Comparison of ENCODE assay signal across 8 mouse cellular contexts in the genomic region with DNA sequence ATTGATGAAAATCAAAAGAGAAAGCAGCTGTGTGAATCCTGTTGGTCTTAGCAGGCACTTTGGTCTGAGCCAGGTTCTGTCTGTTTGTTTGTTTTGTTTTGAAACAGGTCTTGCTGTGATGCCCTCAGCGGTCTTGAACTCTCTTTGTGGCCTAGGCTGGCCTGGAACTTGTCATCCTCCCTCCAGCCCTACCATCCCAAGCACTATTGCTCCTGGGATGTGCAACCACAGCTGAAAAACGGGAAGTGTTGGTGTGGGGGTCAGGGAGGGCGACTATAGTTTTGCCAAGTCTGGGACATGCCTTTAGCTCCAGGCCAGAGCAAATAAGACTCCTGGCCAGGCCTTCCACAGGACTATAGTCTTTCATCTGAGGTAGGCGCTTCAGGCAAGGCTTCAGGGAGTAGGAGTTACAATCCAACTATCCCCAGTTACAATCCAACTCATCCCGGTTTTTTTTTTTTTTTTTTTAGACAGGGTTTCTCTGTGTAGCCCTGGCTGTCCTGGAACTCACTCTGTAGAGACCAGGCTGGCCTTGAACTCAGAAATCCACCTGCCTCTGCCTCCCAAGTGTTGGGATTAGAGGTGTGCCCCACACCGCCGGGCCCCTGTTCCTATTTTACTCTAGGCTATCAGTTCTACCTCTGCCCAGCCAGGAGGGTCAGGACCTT. TPM values are rescaled to one million over a fixed set of nuclear protein-coding genes. Genes with fewer than 3 reads are reported as not detected.
A peak's percentile ranks its signal among the peaks of the same experiment; 100 is the strongest.
DNase-seq lines count a peak whose midpoint lies in the region; ATAC-seq and TF ChIP-seq lines count a peak whose summit lies in the region.

No protein-coding gene starts in this region.

- no peak for TF ChIP-seq CTCF in lung, embryonic 14.5 days (IDR thresholded peaks at IDR 0.05; ENCODE audit: low read depth)

- peak overlapping the region; percentile 87 for H3K27ac ChIP-seq in lung, embryonic 14.5 days (ENCODE audit: low read depth)
- H3K27ac ChIP-seq in embryonic facial prominence, embryonic 11.5 days (replicated peaks; ENCODE audit: low read depth, low read length): peak overlapping the region; percentile 59; the same call in 1 of the 2 replicates
- peak overlapping the region; percentile 97 for H3K27ac ChIP-seq in intestine, embryonic 16.5 days (ENCODE audit: low read length)
- no peak overlapping the region for H3K27ac ChIP-seq in neural tube, embryonic 14.5 days (ENCODE audit: low read depth, low read length)

- no peak for ATAC-seq in lung, embryonic 14.5 days (ENCODE audit: insufficient read depth)
- ATAC-seq in embryonic facial prominence, embryonic 11.5 days (replicated peaks; ENCODE audit: insufficient number of reproducible peaks, low FRiP score, low TSS enrichment, low read depth): no peak
- ATAC-seq in intestine, embryonic 16.5 days: no peak
- ATAC-seq in neural tube, embryonic 14.5 days (ENCODE audit: low read depth): no peak

- intact Hi-C loops in left cerebral cortex, postnatal 4 days (cut with DNase I): no loop called here

- H3K9ac ChIP-seq in lung, embryonic 14.5 days: peak overlapping the region; percentile 59
- H3K9ac ChIP-seq in embryonic facial prominence, embryonic 11.5 days (replicated peaks; ENCODE audit: low read length): peak overlapping the region; percentile 76
- peak overlapping the region; percentile 84 for H3K9ac ChIP-seq in intestine, embryonic 16.5 days (ENCODE audit: low read depth, low read length)
- peak overlapping the region; percentile 39; the same call in 1 of the 2 replicates for H3K9ac ChIP-seq in neural tube, embryonic 14.5 days (replicated peaks; ENCODE audit: low read depth, low read length)

- H3K9me3 ChIP-seq in lung, embryonic 14.5 days (ENCODE audit: low read depth, low read length): no peaks in the 10 kb centered on the region
- H3K9me3 ChIP-seq in embryonic facial prominence, embryonic 11.5 days (replicated peaks; ENCODE audit: control insufficient read depth, low read length): no peaks in the 10 kb centered on the region
- H3K9me3 ChIP-seq in intestine, embryonic 16.5 days (ENCODE audit: control insufficient read depth, low read length): no peaks in the 10 kb centered on the region
- no peaks in the 10 kb centered on the region for H3K9me3 ChIP-seq in neural tube, embryonic 14.5 days (ENCODE audit: control insufficient read depth, low read length)

- H3K4me2 ChIP-seq in lung, embryonic 14.5 days: peak overlapping the region; percentile 67
- peak overlapping the region; percentile 78 for H3K4me2 ChIP-seq in embryonic facial prominence, embryonic 11.5 days (ENCODE audit: low read depth, low read length)
- peak overlapping the region; percentile 76 for H3K4me2 ChIP-seq in intestine, embryonic 16.5 days (ENCODE audit: low read depth, low read length)
- H3K4me2 ChIP-seq in neural tube, embryonic 14.5 days (ENCODE audit: low read depth, low read length): peak overlapping the region; percentile 52

- peaks cover 12% of the 10 kb centered on the region for H3K4me1 ChIP-seq in lung, embryonic 14.5 days (ENCODE audit: insufficient read depth)
- H3K4me1 ChIP-seq in embryonic facial prominence, embryonic 11.5 days (ENCODE audit: control insufficient read depth, insufficient read depth, low read length): peaks cover 7% of the 10 kb centered on the region
- H3K4me1 ChIP-seq in intestine, embryonic 16.5 days (ENCODE audit: control insufficient read depth, insufficient read depth, low read length): peaks cover 23% of the 10 kb centered on the region
- peaks cover 8% of the 10 kb centered on the region; the same call in 1 of the 2 replicates for H3K4me1 ChIP-seq in neural tube, embryonic 14.5 days (ENCODE audit: control insufficient read depth, insufficient read depth, low read length)

- DNase-seq in lung, embryonic 14.5 days: peak; percentile 26
- DNase-seq in lung, postnatal 14 days: no peak
- no peak for DNase-seq in embryonic facial prominence, embryonic 11.5 days (ENCODE audit: low spot score)
- DNase-seq in adrenal gland, adult 2 months: no peak
- DNase-seq in gastrocnemius, adult 18-20 months (ENCODE audit: low spot score): no peak
- DNase-seq in left cerebral cortex, postnatal 4 days: no peak

- 28% methylated on average over 7 of the region's 7 CpGs for WGBS in lung, embryonic 14.5 days
- 42% methylated on average over 7 of the region's 7 CpGs for WGBS in embryonic facial prominence, embryonic 11.5 days
- WGBS in intestine, embryonic 16.5 days: 32% methylated on average over 7 of the region's 7 CpGs
- 50% methylated on average over 7 of the region's 7 CpGs for WGBS in neural tube, embryonic 14.5 days

- H3K27me3 ChIP-seq in lung, embryonic 14.5 days (ENCODE audit: insufficient read depth, low read length): no peaks in the 10 kb centered on the region
- no peaks in the 10 kb centered on the region for H3K27me3 ChIP-seq in embryonic facial prominence, embryonic 11.5 days (ENCODE audit: control insufficient read depth, insufficient read depth, low read length)
- H3K27me3 ChIP-seq in intestine, embryonic 16.5 days (replicated peaks; ENCODE audit: control insufficient read depth, insufficient read depth, low read length): no peaks in the 10 kb centered on the region
- H3K27me3 ChIP-seq in neural tube, embryonic 14.5 days (ENCODE audit: control insufficient read depth, insufficient read depth, low read length): no peaks in the 10 kb centered on the region

- peaks cover 20% of the 10 kb centered on the region for H3K36me3 ChIP-seq in lung, embryonic 14.5 days (ENCODE audit: insufficient read depth)
- no peaks in the 10 kb centered on the region for H3K36me3 ChIP-seq in embryonic facial prominence, embryonic 11.5 days (replicated peaks; ENCODE audit: control insufficient read depth, insufficient read depth, low read depth, low read length)
- H3K36me3 ChIP-seq in intestine, embryonic 16.5 days (ENCODE audit: control insufficient read depth, insufficient read depth, low read length): no peaks in the 10 kb centered on the region
- no peaks in the 10 kb centered on the region for H3K36me3 ChIP-seq in neural tube, embryonic 14.5 days (ENCODE audit: control insufficient read depth, insufficient read depth, low read length)

- peak overlapping the region; percentile 46 for H3K4me3 ChIP-seq in lung, embryonic 14.5 days (ENCODE audit: low read depth, low read length)
- peak overlapping the region; percentile 51 for H3K4me3 ChIP-seq in embryonic facial prominence, embryonic 11.5 days (ENCODE audit: low read depth, low read length)
- peak overlapping the region; percentile 69 for H3K4me3 ChIP-seq in intestine, embryonic 16.5 days (ENCODE audit: low read length)
- H3K4me3 ChIP-seq in neural tube, embryonic 14.5 days (ENCODE audit: low read depth, low read length): peak overlapping the region; percentile 29; the same call in 1 of the 2 replicates

RNA-seq across cellular contexts. Expression of gene Pml, which starts 0.7 kb away (rescaled TPM):
- 21.4 and 23.2 TPM in 2 replicates for polyA plus RNA-seq in lung, embryonic 14.5 days (2014; fragmentation: Nextera tagmentation; extraction: Ambion mirVana)
- polyA plus RNA-seq in embryonic facial prominence, embryonic 11.5 days (2014; fragmentation: Nextera tagmentation; extraction: Ambion mirVana): 13.5 and 14.5 TPM in 2 replicates
- 12.4 and 13.7 TPM in 2 replicates for polyA plus RNA-seq in intestine, embryonic 16.5 days (2015; fragmentation: Nextera tagmentation; extraction: Ambion mirVana)
- 2.7 and 3.3 TPM in 2 replicates for polyA plus RNA-seq in neural tube, embryonic 14.5 days (2014; fragmentation: Nextera tagmentation; extraction: Ambion mirVana)
- total RNA-seq in adrenal gland, adult 2 months (2021): 10 to 100 TPM; 20.8 to 28.0 TPM
- 27.7 and 33.4 TPM in 2 replicates for polyA plus RNA-seq in adrenal gland, adult 2 months (2012; rRNA removed)
- total RNA-seq in gastrocnemius, adult 18-20 months (2021): 1 to 10 TPM; 3.2 to 4.7 TPM
- 10 to 100 TPM; 11.3 to 14.7 TPM for total RNA-seq in left cerebral cortex, postnatal 4 days (2021)

RNA-seq across cellular contexts. Expression of gene Stoml1, which starts 4.1 kb away (rescaled TPM):
- polyA plus RNA-seq in lung, embryonic 14.5 days (2014; fragmentation: Nextera tagmentation; extraction: Ambion mirVana): 23.2 and 27.1 TPM in 2 replicates
- 20.1 and 22.2 TPM in 2 replicates for polyA plus RNA-seq in embryonic facial prominence, embryonic 11.5 days (2014; fragmentation: Nextera tagmentation; extraction: Ambion mirVana)
- 21.1 and 22.4 TPM in 2 replicates for polyA plus RNA-seq in intestine, embryonic 16.5 days (2015; fragmentation: Nextera tagmentation; extraction: Ambion mirVana)
- 112 and 129 TPM in 2 replicates for polyA plus RNA-seq in neural tube, embryonic 14.5 days (2014; fragmentation: Nextera tagmentation; extraction: Ambion mirVana)
- total RNA-seq in adrenal gland, adult 2 months (2021): 10 to 100 TPM; 13.8 to 17.2 TPM
- 38.1 and 38.4 TPM in 2 replicates for polyA plus RNA-seq in adrenal gland, adult 2 months (2012; rRNA removed)
- total RNA-seq in gastrocnemius, adult 18-20 months (2021): 1 to 10 TPM; 6.8 to 7.3 TPM
- 10 to 100 TPM; 84.5 to 93.2 TPM for total RNA-seq in left cerebral cortex, postnatal 4 days (2021)

RNA-seq across cellular contexts. Expression of gene Islr2, which starts 44.8 kb away (rescaled TPM):
- polyA plus RNA-seq in lung, embryonic 14.5 days (2014; fragmentation: Nextera tagmentation; extraction: Ambion mirVana): not detected in 2 replicates
- polyA plus RNA-seq in embryonic facial prominence, embryonic 11.5 days (2014; fragmentation: Nextera tagmentation; extraction: Ambion mirVana): 5.4 and 5.8 TPM in 2 replicates
- polyA plus RNA-seq in intestine, embryonic 16.5 days (2015; fragmentation: Nextera tagmentation; extraction: Ambion mirVana): 0.83 and 1.0 TPM in 2 replicates
- 13.2 and 13.5 TPM in 2 replicates for polyA plus RNA-seq in neural tube, embryonic 14.5 days (2014; fragmentation: Nextera tagmentation; extraction: Ambion mirVana)
- total RNA-seq in adrenal gland, adult 2 months (2021): 1 to 10 TPM; 1.5 to 2.0 TPM
- polyA plus RNA-seq in adrenal gland, adult 2 months (2012; rRNA removed): 1.3 and 2.0 TPM in 2 replicates
- 1 to 10 TPM; 1.6 to 1.9 TPM for total RNA-seq in gastrocnemius, adult 18-20 months (2021)
- 100 to 1,000 TPM; 328 to 363 TPM for total RNA-seq in left cerebral cortex, postnatal 4 days (2021)

RNA-seq across cellular contexts. Expression of gene Islr, which starts 44.8 kb away (rescaled TPM):
- polyA plus RNA-seq in lung, embryonic 14.5 days (2014; fragmentation: Nextera tagmentation; extraction: Ambion mirVana): 56.9 and 60.2 TPM in 2 replicates
- 24.6 and 26.7 TPM in 2 replicates for polyA plus RNA-seq in embryonic facial prominence, embryonic 11.5 days (2014; fragmentation: Nextera tagmentation; extraction: Ambion mirVana)
- 70.7 and 77.5 TPM in 2 replicates for polyA plus RNA-seq in intestine, embryonic 16.5 days (2015; fragmentation: Nextera tagmentation; extraction: Ambion mirVana)
- polyA plus RNA-seq in neural tube, embryonic 14.5 days (2014; fragmentation: Nextera tagmentation; extraction: Ambion mirVana): 1.5 and 39.2 TPM in 2 replicates
- 10 to 100 TPM; 23.5 to 30.9 TPM for total RNA-seq in adrenal gland, adult 2 months (2021)
- polyA plus RNA-seq in adrenal gland, adult 2 months (2012; rRNA removed): 93.8 and 107 TPM in 2 replicates
- total RNA-seq in gastrocnemius, adult 18-20 months (2021): 10 to 100 TPM; 15.6 to 20.8 TPM
- total RNA-seq in left cerebral cortex, postnatal 4 days (2021): 10 to 100 TPM; 18.6 to 19.3 TPM
